Mouse (Mus musculus) common myeloid progenitor, adult 5-6 weeks (primary cell): ENCODE results near the gene Gm266. TPM values are rescaled to one million over a fixed set of nuclear protein-coding genes. Genes with fewer than 3 reads are reported as not detected.
"Not testable (repeated sequence)": the region's sequence is repeated elsewhere in the genome, so short reads cannot be mapped to it uniquely, and the experiment has no call there.

Experiments used
- ATAC-seq: replicated peaks from 2 replicates; pipeline ENCODE4 v1.8.0; 2016; ENCODE audit warnings: low read depth, mild to moderate bottlenecking, moderate TSS enrichment, inconsistent platforms; ENCODE audit not compliant: poor library complexity, severe bottlenecking
- total RNA-seq: library from RNA; stranded (forward); fragments of 200-1000, 187-1606 nt; gene quantifications from 2 replicates; pipeline ENCODE4 v1.2.3, GENCODE M21; 2017

Gm266 gene
- total RNA-seq = not detected in 2 replicates

DNA sequence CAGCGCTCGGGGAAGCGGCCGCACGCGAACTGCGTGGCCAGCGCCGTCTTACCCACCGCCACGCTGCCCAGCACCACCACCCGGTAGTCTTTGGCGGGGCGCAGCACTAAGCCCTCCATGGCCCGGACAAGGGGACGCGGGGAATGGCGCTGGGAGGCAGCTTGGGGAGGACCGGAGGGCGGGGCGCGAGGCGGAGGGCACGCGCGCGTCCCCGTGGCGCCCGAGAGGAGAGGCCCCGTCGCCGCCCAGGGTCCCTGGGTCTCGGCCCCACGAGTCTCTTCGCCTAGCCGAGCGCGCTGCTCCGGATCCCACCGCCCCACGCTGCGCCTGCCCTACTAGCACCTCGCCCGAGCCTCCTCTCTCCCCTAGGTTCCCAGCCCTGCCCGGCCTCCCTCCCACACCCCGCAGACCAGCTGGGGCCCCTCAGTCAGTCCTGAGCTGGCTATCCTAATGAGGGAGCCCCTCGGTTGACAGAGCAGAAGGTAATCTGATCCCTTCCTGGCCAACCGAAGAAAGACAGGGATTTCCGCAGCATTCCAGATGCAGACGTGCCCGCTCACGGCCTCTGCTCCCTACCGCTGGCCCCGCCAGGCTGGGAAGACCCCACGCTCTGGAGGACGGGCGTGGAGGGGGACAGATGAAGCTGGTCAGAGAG lies at the start of gene Gm266:
Gm266 (minus strand) TSS at position 172 of the 655 bp plus-strand sequence.
- no peak for ATAC-seq

- ATAC-seq = no peak
Measured at GRCm38 (mm10) chr12:111535281-111535680, 49.7 kb upstream of the Gm266 start.

- no peak for ATAC-seq
Measured at GRCm38 (mm10) chr12:111533096-111533794, 47.6 kb upstream of the Gm266 start.

- no peak for ATAC-seq
Measured at GRCm38 (mm10) chr12:111529192-111529591, 43.6 kb upstream of the Gm266 start.

DNA sequence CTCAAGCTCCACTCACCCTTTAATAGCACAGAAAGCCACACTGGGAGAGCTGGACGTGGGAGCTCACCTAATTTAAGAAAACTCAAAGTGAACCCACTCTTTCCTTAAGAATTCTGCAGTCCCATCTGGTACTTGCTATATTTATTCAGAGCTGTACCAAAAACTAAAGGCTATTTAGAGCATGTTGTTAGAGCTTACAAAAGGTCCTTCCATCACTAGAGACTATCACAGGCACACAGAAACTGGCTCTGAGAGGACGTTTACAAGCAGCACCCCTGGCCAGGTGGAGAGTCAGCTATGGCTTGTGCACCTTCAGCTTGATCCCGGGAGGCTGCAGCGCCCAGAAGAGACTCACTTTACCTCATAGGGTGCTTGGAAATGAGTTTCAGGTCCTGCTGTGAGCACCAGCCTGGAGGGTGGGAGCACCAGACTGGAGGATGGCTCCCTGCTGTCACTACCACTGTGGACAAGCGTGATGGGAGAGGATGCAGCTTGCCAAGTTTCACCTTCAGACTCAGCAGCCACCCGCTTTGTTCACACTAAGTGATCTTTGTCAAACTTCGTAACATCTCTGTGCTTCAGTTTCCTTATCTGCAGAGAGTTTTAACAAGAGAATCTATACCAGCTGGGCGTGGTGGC lies 42.1 kb upstream of the Gm266 start:
- no peak for ATAC-seq

- ATAC-seq = peak; percentile 88
Measured at GRCm38 (mm10) chr12:111524883-111525282, 39.3 kb upstream of the Gm266 start.

DNA sequence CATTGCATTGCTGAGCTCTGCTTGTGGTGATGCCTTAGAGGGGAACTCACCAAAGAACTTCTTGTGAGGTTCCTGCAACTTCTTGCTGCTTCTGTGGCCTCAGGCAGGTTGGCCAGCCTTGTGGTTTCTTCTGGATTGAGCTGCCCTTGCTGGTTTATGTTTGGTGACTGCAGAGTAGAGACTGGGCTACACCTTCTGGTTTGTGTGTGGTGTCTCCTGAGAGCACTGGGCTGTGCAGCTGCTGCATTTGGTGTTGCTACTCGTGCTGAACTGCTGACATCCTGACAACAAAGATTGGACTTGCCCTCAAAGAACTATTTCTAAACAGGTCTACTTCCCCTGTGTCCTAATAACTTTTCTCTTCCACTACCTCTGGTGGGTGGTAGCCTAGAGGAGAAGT lies 38.8 kb upstream of the Gm266 start:
- no peak for ATAC-seq

DNA sequence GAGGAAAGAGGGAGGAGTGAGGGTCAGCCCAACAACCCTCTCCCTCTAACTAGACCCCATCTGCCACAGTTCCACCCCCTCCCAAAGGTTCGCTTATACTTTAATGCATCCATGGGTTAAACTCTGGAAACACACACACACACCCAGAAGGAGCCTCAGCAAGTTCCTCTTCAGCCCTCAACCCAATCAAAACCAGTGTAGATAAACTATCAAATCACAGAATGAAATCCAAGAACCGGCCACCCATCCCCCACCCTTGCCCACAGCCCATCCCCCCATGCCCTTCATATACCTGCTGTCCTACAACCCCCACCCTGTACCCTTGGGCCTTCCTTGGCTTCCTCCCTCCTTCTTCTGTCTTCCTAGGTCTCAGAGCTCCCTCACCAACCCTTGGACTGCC lies 35.4 kb upstream of the Gm266 start:
- ATAC-seq = no peak

DNA sequence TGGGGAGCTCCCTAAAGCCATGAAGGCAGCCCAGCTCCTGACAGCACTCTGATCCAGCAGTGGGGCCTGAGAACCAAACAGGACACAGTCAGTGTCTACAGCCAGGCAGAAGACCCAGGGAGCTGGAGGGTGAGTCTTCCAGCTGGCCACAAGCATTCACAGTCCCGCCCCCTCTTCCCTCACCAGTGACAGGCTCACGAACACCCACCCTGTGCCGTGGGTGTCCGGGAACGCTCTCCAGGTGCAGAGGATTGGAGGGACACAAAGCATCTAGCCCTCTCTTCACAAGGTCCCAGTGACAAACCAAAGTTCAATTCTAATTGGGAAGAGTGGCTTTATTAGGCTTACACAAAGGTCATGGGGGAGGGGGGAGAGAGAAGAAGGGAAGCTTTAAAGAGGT lies 34.2 kb upstream of the Gm266 start:
- ATAC-seq = no peak

GRCm38 (mm10) chr12:111518391-111518790 lies 32.8 kb upstream of the Gm266 start:
- no peak for ATAC-seq

DNA sequence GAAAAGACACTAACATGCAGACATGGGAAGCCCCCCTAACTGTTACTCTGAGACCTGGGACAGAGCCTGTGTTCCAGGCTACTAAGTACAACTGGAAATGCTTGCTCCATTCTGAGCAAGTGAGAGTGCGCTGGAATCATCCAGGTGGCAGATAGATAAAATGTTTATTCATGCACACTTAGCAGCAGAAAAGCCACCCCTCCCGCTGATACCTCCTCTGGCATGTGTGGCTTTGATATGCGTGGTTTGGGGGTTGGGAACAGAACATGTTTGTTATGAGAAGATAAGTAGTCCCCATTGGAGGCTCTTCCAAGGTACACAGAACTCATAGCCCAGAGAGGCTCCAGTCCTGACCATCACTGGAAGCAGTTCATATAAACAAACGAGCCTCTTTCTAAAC lies 32.3 kb upstream of the Gm266 start:
- peak; percentile 53 for ATAC-seq

DNA sequence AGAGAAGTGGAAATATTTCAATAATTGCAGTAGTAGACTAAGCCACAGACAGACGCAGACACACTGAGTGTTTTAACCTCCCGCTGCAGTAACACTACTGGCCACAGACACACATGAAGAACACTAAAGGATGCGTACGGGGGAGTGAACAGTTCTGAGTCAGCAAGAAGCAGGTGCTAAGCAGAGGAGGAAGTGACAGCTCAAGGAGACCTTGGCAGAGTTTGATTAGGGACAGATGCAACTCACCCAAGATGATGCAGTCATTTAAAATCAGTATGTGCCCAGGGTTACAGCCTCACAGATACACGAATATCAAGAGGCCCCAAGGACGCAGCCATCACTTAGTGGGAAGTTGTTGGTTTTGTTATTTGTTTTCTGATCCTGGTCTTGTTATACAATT lies 31.2 kb upstream of the Gm266 start:
- peak; percentile 55 for ATAC-seq

DNA sequence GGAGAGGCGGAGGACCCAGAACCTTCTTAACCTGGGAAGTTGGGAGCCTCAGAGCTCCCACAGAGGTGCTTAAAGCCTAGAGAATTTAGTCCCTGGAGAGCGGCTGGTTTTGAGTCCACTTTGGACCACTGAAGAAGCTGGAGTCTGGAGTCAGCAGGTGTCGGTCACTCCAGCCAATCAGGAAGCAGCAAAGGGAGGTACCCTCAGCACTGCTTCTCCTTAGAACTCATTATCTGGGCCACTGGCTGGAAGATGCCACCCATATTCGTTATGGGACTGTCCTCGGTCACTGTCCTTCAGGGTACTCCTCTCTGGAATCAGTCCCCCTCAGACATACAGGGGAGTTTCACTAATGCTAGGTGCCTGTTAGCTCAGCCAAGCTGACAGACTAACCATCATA lies 30.3 kb upstream of the Gm266 start:
- no peak for ATAC-seq

DNA sequence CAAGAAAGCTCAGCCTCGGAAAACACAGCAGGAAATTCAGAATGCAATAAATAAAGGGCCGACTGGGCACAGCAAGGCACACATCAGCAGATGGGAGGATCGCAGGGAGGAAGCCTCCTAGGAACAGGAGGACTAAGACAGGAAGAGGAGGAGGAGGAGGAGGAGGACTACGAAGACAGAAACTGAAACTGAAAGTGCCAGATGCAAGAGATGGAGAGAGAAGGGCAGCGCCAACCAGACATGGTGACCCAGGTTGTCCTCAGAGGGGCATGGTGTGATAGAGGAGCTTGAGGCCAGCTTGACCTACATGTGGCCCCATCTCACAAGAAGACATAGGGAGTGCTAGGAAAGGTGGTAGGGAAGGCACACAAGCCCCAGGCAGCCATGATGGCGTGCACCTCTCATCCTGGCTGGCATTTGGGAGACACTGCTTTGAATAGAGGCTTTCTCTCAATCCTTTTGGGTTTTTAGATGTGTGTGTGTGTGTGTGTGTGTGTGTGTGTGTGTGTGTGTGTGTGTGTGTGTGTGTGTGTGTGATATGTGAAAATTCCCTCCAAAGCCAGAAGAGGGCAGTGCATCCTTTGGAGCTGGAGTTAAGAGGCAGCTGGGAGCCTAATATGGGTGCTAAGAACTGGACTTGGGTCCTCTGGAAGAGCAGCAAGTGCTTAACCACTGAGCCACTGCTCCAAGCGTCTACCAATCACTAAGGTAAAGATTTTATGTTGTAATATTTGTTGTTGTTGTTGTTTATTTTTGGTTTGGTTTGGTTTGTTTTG lies 29.4 kb upstream of the Gm266 start:
- peak; percentile 19; the same call in 1 of the 2 replicates for ATAC-seq

- 0 out of 2 replicates have a peak, but pooled peaks have one; percentile 6 for ATAC-seq
Measured at GRCm38 (mm10) chr12:111514231-111514792, 28.7 kb upstream of the Gm266 start.

GRCm38 (mm10) chr12:111513673-111514072 lies 28.1 kb upstream of the Gm266 start:
- no peak for ATAC-seq

DNA sequence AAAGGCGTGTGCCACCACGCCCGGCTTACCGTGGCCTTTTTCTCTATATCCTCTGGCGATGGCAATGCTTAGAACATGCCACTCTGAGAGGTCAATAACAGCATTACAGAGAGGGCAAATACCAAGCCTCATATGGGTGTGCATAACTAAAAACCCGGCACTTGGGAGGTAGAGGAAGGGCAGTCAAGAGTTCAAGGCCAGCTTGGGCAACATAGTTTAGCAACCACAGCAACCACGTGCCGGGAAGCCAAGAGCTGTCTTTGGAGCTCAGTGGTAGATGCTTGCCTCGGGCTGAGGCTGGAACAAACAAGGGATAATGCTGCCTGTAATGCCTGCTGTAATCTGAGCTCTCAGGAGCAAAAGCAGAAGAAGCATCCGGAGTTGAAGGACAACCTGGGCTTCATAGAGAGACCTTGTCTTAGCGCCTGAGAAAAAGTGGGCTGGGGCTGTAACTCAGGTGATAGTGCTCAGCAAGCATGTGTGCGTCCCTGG lies 27.0 kb upstream of the Gm266 start:
- no peak for ATAC-seq

DNA sequence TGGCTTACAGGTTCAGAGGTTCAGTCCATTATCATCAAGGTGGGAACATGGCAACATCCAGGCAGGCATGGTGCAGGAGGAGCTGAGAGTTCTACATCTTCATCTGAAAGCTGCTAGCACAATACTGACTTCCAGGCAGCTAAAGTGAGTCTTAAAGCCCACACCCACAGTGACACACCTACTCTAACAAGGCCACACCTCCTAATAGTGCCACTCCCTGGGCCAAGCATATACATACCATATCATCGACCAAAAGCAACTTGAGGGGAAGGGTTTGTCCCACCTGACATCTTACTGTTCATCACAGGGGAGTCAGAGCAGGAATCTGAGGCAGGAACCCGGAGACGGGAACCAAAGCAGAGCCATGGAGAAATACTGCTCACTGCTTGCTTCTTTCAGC lies 22.8 kb upstream of the Gm266 start:
- ATAC-seq = not testable (repeated sequence)

DNA sequence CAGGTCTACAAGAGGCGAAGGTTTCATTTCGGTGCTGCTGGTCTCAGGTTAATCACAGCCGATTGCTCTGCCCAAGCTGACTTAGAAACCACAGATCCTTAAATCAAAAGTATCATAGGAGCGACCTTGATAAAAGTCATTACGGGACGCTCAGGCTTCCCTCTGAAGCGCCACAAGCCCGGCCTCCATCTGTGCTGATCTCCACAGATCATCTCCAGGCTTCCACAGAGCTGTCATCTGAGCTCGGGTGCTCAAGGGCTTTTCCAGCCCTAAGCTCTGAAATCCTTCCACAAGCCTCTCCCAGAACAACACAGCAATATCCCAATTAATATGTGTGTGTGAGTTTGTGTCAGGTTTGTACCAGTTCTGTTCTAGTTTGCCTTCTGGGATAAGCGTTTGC lies 22.3 kb upstream of the Gm266 start:
- ATAC-seq = no peak

- ATAC-seq = no peak
Measured at GRCm38 (mm10) chr12:111507001-111507400, 21.4 kb upstream of the Gm266 start.
